Mouse (Mus musculus): ENCODE data around the gene Zfp511. TPM values are rescaled to one million over a fixed set of nuclear protein-coding genes. Genes with fewer than 3 reads are reported as not detected.
A peak's percentile ranks its signal among the peaks of the same experiment; 100 is the strongest.

Zfp511 gene
- polyA plus RNA-seq, 1 experiment from 2014 or later, result 57.2 TPM

GRCm38 (mm10) chr7:140007781-140008180 is 28.4 kb upstream of the Zfp511 start:
- H3K9ac ChIP-seq (replicated peaks), result no peak overlapping the region
- no peak for ATAC-seq (ENCODE audit: low FRiP score)
- H3K9me3 ChIP-seq (replicated peaks), result no peaks in the 10 kb centered on the region
- 98% methylated on average over 9 of the region's 9 CpGs for WGBS
- no peaks in the 10 kb centered on the region for H3K27me3 ChIP-seq (replicated peaks)
- H3K4me1 ChIP-seq, result no peaks in the 10 kb centered on the region
- no peak overlapping the region for H3K4me2 ChIP-seq
- no peak overlapping the region for H3K4me3 ChIP-seq (replicated peaks)
- peaks cover 60% of the 10 kb centered on the region for H3K36me3 ChIP-seq
- no peak overlapping the region for H3K27ac ChIP-seq (replicated peaks)

- no peak for ATAC-seq (ENCODE audit: low FRiP score)
- Histone ChIP-seq H3K9me3 (replicated peaks) (no peaks in the 10 kb centered on the region), H3K27me3 (replicated peaks) (no peaks in the 10 kb centered on the region), H3K27ac (replicated peaks) (no peak overlapping the region), H3K36me3 (peaks cover 30% of the 10 kb centered on the region), H3K9ac (replicated peaks) (no peak overlapping the region), H3K4me3 (replicated peaks) (no peak overlapping the region), H3K4me2 (no peak overlapping the region), H3K4me1 (no peaks in the 10 kb centered on the region)
- 97% methylated on average over 17 of the region's 17 CpGs for WGBS
Measured at GRCm38 (mm10) chr7:140011336-140011735, 24.9 kb upstream of the Zfp511 start.

GRCm38 (mm10) chr7:140031771-140032170 is 4.4 kb upstream of the Zfp511 start:
- 96% methylated on average over 12 of the region's 12 CpGs for WGBS
- Histone ChIP-seq H3K4me3 (replicated peaks) (no peak overlapping the region), H3K4me2 (no peak overlapping the region), H3K4me1 (peaks cover 20% of the 10 kb centered on the region), H3K27me3 (replicated peaks) (no peaks in the 10 kb centered on the region), H3K27ac (replicated peaks) (no peak overlapping the region), H3K36me3 (peaks cover 56% of the 10 kb centered on the region), H3K9me3 (replicated peaks) (no peaks in the 10 kb centered on the region), H3K9ac (replicated peaks) (no peak overlapping the region)
- no peak for ATAC-seq (ENCODE audit: low FRiP score)

GRCm38 (mm10) chr7:140032366-140032765 is 3.8 kb upstream of the Zfp511 start:
- H3K4me3 ChIP-seq (replicated peaks), result no peak overlapping the region
- H3K9me3 ChIP-seq (replicated peaks), result no peaks in the 10 kb centered on the region
- H3K4me1 ChIP-seq, result peaks cover 26% of the 10 kb centered on the region
- H3K27ac ChIP-seq (replicated peaks), result no peak overlapping the region
- peaks cover 56% of the 10 kb centered on the region for H3K36me3 ChIP-seq
- no peak overlapping the region for H3K9ac ChIP-seq (replicated peaks)
- H3K4me2 ChIP-seq, result no peak overlapping the region
- ATAC-seq (ENCODE audit: low FRiP score), result no peak
- H3K27me3 ChIP-seq (replicated peaks), result no peaks in the 10 kb centered on the region
- WGBS, result 94% methylated on average over 10 of the region's 10 CpGs

GRCm38 (mm10) chr7:140033386-140033785 is 2.8 kb upstream of the Zfp511 start:
- no peak overlapping the region for H3K27ac ChIP-seq (replicated peaks)
- H3K9me3 ChIP-seq (replicated peaks), result no peaks in the 10 kb centered on the region
- H3K4me2 ChIP-seq, result no peak overlapping the region
- H3K4me1 ChIP-seq, result peaks cover 29% of the 10 kb centered on the region
- no peak overlapping the region for H3K9ac ChIP-seq (replicated peaks)
- no peak overlapping the region for H3K4me3 ChIP-seq (replicated peaks)
- 96% methylated on average over 9 of the region's 9 CpGs for WGBS
- H3K27me3 ChIP-seq (replicated peaks), result no peaks in the 10 kb centered on the region
- ATAC-seq (ENCODE audit: low FRiP score), result no peak
- peaks cover 51% of the 10 kb centered on the region for H3K36me3 ChIP-seq

GRCm38 (mm10) chr7:140035456-140035855 is 735 bp upstream of the Zfp511 start:
- Histone ChIP-seq H3K9ac (replicated peaks) (peak overlapping the region; percentile 84), H3K36me3 (peaks cover 42% of the 10 kb centered on the region), H3K4me3 (replicated peaks) (peak overlapping the region; percentile 68), H3K27me3 (replicated peaks) (no peaks in the 10 kb centered on the region), H3K4me2 (peak overlapping the region; percentile 88), H3K27ac (replicated peaks) (peak overlapping the region; percentile 94), H3K4me1 (peaks cover 29% of the 10 kb centered on the region), H3K9me3 (replicated peaks) (no peaks in the 10 kb centered on the region)
- 23% methylated on average over 7 of the region's 7 CpGs for WGBS
- ATAC-seq (ENCODE audit: low FRiP score), result no peak

- H3K4me3 ChIP-seq (replicated peaks), result peak overlapping the region; percentile 68
- H3K4me1 ChIP-seq, result peaks cover 29% of the 10 kb centered on the region
- H3K27ac ChIP-seq (replicated peaks), result no peak overlapping the region
- 0 out of 2 replicates have a peak, but pooled peaks have one; percentile 2 for ATAC-seq (ENCODE audit: low FRiP score)
- H3K9ac ChIP-seq (replicated peaks), result peak overlapping the region; percentile 84
- H3K36me3 ChIP-seq, result peaks cover 34% of the 10 kb centered on the region
- no peaks in the 10 kb centered on the region for H3K27me3 ChIP-seq (replicated peaks)
- H3K9me3 ChIP-seq (replicated peaks), result no peaks in the 10 kb centered on the region
- 44% methylated on average over 3 of the region's 3 CpGs for WGBS
- H3K4me2 ChIP-seq, result peak overlapping the region; percentile 88
Measured at GRCm38 (mm10) chr7:140037171-140037555, 972 bp downstream of the Zfp511 start.

- WGBS, result 61% methylated on average over 3 of the region's 3 CpGs
- no peak overlapping the region for H3K9ac ChIP-seq (replicated peaks)
- peaks cover 4% of the 10 kb centered on the region for H3K4me1 ChIP-seq
- H3K36me3 ChIP-seq, result peaks cover 19% of the 10 kb centered on the region
- H3K27ac ChIP-seq (replicated peaks), result no peak overlapping the region
- no peak overlapping the region for H3K4me3 ChIP-seq (replicated peaks)
- no peaks in the 10 kb centered on the region for H3K9me3 ChIP-seq (replicated peaks)
- H3K27me3 ChIP-seq (replicated peaks), result peaks cover 26% of the 10 kb centered on the region
- ATAC-seq (ENCODE audit: low FRiP score), result no peak
- no peak overlapping the region for H3K4me2 ChIP-seq
Measured at GRCm38 (mm10) chr7:140042728-140043127, 6.5 kb downstream of the Zfp511 start.

GRCm38 (mm10) chr7:140045546-140045945 is 9.4 kb downstream of the Zfp511 start:
- H3K9ac ChIP-seq (replicated peaks), result no peak overlapping the region
- peaks cover 53% of the 10 kb centered on the region for H3K27me3 ChIP-seq (replicated peaks)
- no peak overlapping the region for H3K4me2 ChIP-seq
- no peak for ATAC-seq (ENCODE audit: low FRiP score)
- H3K4me1 ChIP-seq, result peaks cover 25% of the 10 kb centered on the region
- H3K36me3 ChIP-seq, result peaks cover 7% of the 10 kb centered on the region
- H3K27ac ChIP-seq (replicated peaks), result no peak overlapping the region
- no peak overlapping the region for H3K4me3 ChIP-seq (replicated peaks)
- WGBS, result 90% methylated on average over 4 of the region's 4 CpGs
- no peaks in the 10 kb centered on the region for H3K9me3 ChIP-seq (replicated peaks)

GRCm38 (mm10) chr7:140047811-140048311 is 11.7 kb downstream of the Zfp511 start:
- Histone ChIP-seq H3K9me3 (replicated peaks) (no peaks in the 10 kb centered on the region), H3K27me3 (replicated peaks) (peaks cover 68% of the 10 kb centered on the region), H3K27ac (replicated peaks) (no peak overlapping the region), H3K4me3 (replicated peaks) (peak overlapping the region; percentile 54), H3K9ac (replicated peaks) (0 out of 2 replicates have a peak overlapping the region, but pooled peaks have one; percentile 41), H3K4me1 (peaks cover 25% of the 10 kb centered on the region), H3K4me2 (peak overlapping the region; percentile 82), H3K36me3 (no peaks in the 10 kb centered on the region)
- peak; percentile 30; the same call in 1 of the 2 replicates for ATAC-seq (ENCODE audit: low FRiP score)
- WGBS, result under 1% methylated on average over 32 of the region's 33 CpGs

- Histone ChIP-seq H3K9me3 (replicated peaks) (no peaks in the 10 kb centered on the region), H3K4me3 (replicated peaks) (peak within 1 kb of the TSS; percentile 54), H3K4me2 (peak within 1 kb of the TSS; percentile 82), H3K27ac (replicated peaks) (no peak within 1 kb of the TSS), H3K4me1 (peaks cover 25% of the 10 kb centered on the region), H3K9ac (replicated peaks) (peak within 1 kb of the TSS; percentile 41), H3K27me3 (replicated peaks) (peaks cover 68% of the 10 kb centered on the region), H3K36me3 (no peaks in the 10 kb centered on the region)
- under 1% methylated on average over 56 of the region's 56 CpGs for WGBS
- peak; percentile 49 for ATAC-seq (ENCODE audit: low FRiP score)
Measured at GRCm38 (mm10) chr7:140048361-140049114, 12.3 kb downstream of the Zfp511 start, which contains the start of gene Msx3. TSS of gene Msx3 (minus strand) at chr7:140049089.

- peak overlapping the region; percentile 54 for H3K4me3 ChIP-seq (replicated peaks)
- no peaks in the 10 kb centered on the region for H3K9me3 ChIP-seq (replicated peaks)
- H3K9ac ChIP-seq (replicated peaks), result peak overlapping the region; percentile 41
- peak overlapping the region; percentile 82 for H3K4me2 ChIP-seq
- H3K4me1 ChIP-seq, result peaks cover 25% of the 10 kb centered on the region
- peaks cover 68% of the 10 kb centered on the region for H3K27me3 ChIP-seq (replicated peaks)
- H3K36me3 ChIP-seq, result no peaks in the 10 kb centered on the region
- H3K27ac ChIP-seq (replicated peaks), result no peak overlapping the region
- under 1% methylated on average over 34 of the region's 34 CpGs for WGBS
- ATAC-seq (ENCODE audit: low FRiP score), result peak; percentile 81
Measured at GRCm38 (mm10) chr7:140049115-140049689, 13.0 kb downstream of the Zfp511 start.
